Mouse (Mus musculus): ENCODE measurements around the gene 2310061I04Rik.
A peak's percentile ranks its signal among the peaks of the same experiment; 100 is the strongest.

The 2310061I04Rik gene

DNA sequence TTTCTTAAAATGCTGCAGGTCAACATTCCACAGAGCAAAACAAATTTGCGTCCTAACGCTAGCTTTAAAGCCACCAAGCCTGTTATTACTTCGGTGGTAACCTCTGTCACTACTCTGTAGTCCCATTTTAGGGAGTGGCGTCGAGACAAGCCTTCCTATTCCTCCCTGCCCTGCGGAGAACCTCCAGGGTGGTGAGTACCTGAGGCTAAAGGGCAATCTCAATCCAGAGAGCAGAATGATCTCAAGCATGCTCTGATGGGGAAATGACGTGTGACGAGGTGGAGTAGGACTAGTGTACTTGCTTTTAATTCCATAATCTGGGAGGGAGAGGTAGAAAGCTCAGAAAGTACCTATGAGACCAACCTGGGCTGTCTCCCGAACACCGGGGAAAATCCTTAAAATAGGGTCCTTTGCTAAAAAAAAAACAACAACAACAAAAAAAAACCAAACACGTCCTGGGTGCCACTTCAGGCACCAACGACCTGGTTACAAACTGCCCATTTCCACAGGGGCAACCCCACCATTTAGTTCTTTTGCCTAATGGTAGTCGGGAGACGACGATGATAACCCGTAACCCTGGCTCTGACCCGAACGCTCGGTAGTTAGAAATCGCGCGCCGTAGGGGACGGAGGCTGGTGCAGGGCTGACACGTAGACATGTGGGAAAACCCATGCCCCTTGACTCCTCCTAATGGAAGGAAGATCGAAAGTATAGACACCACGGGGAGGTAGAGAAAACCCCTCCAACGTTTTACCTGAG, 18.5 kb upstream of the 2310061I04Rik start:
- no peak for DNase-seq

- DNase-seq: no peak
Observed at GRCm38 (mm10) chr17:35914975-35915374, 17.7 kb upstream of the 2310061I04Rik start.

DNA sequence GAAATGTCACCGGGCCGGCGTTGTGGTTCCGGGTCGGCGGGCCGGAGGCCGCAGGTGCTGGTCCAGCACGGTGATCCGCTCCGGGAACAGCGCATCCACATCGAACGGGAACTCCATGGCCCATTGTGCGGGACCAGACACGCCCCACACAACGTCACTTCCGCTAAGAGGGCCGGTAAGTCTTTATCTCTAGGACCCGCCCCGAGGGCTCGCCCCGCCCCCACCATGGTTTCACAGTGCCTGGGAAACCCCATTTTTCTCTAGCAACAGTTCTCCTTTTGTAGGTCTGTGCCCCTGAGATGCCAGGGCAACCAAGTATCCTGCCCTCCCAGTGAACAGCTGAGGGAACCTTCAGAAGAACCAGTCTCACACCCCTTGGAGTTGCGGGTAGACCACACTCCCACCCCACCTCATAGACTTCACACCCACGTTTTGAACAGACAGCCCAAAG, 12.7 kb upstream of the 2310061I04Rik start, which contains the start of gene Atat1:
TSS of gene Atat1 (minus strand) at position 157 of the 451 bp plus-strand sequence.
- DNase-seq: peak; percentile 99

DNA sequence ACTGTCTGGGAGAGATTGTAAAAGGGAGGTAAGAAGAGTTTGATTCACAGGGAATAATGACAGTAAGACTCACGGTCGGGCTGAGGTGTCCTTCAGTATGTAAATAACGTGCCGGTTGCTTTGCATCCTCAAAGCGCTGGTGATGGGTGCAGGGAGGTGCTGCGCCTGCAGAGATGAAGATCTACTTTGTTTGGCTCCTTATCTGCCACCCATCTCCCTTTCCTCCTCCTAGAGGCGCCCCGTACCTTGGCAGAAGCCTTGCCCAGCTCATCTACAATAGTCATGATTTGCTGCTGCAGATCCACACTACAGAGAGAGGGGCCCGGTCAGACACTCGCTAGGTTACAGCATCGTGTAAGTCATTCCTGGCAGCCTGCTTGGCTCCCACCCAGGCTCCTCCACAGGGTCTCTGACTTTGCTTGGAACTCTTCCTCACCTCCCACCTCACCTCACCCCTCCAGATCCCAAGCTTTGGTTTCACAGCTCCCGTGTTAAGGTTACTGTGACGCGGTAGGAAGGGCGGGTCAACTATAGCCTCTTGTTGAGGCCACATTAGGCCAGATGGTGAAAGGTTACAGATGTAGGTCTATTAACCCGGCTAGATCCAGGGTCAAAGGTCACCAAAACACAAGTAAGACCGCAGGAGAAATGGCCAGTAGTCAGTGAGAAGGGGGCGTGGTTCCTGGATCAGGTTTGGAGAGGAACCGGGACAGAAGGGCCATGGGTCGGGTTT, 12.1 kb upstream of the 2310061I04Rik start:
- no peak for DNase-seq

DNA sequence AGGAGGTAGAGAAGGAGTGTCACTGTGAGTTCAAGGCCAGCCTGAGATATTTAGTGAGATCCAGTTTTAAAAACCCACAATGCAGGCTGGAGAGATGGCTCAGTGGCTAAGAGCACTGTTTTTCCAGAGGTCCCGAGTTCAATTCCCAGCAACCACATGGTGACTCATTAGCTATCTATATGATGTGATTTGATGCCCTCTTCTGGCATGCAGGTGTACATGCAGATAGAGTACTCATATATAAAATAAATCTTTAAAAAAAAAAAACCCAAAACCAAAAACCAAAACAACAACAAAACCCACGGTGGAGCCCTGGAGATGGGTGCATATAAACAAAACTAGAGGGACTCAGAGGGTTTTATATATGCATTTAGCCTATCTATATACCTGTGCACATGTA, 10.4 kb upstream of the 2310061I04Rik start:
- no peak for DNase-seq

- DNase-seq: no peak
Observed at GRCm38 (mm10) chr17:35905587-35905986, 8.4 kb upstream of the 2310061I04Rik start.

- DNase-seq: no peak
Observed at GRCm38 (mm10) chr17:35903992-35904355, 6.7 kb upstream of the 2310061I04Rik start.

- DNase-seq: peak; percentile 79
Observed at GRCm38 (mm10) chr17:35903343-35903991, 6.2 kb upstream of the 2310061I04Rik start.

GRCm38 (mm10) chr17:35900636-35901035, 3.4 kb upstream of the 2310061I04Rik start:
- no peak for DNase-seq

GRCm38 (mm10) chr17:35897644-35898573, 678 bp upstream of the 2310061I04Rik start:
- DNase-seq: peak; percentile 58

DNA sequence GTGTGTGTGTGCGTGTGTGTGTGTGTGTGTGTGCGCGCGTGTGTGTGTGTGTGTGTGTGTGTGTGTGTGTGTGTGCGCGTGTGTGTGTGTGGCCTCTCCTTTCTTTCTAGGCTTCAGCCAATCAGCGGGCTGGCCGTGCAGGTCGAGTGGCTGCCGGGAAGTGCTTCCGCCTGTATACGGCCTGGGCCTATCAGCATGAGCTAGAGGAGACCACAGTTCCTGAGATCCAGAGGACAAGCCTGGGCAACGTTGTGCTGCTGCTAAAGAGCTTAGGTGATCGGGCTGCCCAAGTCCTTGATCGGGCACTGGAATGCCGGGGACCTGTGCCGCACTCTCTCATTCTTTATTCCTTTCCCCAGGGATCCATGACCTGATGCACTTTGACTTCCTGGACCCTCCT, 9.5 kb downstream of the 2310061I04Rik start:
- DNase-seq: no peak

- DNase-seq: no peak
Observed at GRCm38 (mm10) chr17:35883777-35884176, 13.5 kb downstream of the 2310061I04Rik start.

DNA sequence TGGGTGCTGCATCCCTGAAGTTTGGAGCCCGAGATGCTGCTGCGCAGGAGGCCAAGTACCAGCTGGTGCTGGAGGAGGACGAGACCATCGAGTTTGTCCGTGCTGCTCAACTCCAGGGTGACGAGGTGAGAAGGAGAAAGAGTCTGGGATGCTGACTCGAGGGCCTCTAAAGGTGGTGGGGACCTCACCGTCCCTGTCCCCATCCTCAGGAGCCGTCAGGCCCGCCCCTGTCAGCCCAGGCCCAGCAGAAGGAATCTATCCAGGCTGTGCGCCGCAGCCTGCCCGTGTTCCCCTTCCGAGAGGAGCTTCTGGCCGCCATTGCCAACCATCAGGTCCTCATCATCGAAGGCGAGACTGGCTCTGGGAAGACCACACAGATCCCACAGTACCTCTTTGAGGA, 14.3 kb downstream of the 2310061I04Rik start:
- no peak for DNase-seq

DNA sequence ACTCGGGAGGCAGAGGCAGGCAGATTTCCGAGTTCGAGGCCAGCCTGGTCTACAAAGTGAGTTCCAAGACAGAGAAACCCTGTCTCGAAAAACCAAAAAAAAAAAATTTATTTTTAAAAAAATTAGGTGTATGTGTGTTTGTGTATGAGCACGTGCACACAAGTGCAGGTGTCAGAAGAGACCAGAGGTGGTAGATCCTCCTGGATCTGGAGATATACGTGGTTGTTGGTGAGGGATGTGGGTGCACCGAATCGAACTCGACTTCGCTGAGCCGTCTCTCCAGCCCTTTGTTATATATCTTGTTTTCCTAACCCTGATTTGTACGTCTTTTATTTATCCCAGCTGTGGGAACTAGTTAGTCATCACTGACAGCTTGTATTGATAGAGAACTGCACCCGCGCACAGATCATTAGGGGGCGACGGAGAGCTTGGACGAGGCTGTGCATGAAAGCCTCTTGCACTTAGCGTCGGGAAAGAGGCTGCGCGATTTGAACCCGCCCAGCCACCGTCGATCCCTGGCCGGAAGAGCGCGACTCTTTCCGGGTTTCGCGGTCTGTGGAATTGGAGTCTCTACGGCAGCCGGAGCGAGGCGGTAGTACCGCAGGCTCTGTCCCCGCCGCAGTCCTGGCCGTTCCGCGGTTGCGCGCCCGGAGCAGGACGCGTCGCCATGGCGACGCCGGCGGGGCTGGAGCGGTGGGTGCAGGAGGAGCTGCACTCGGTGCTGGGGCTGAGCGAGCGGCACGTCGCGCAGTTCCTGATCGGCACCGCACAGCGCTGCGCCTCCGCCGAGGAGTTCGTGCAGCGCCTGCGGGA, 17.8 kb downstream of the 2310061I04Rik start, which contains the start of gene Dhx16:
TSS of gene Dhx16 (plus strand) at position 575 of the 813 bp plus-strand sequence.
- DNase-seq: peak; percentile 98

- peak; percentile 68 for DNase-seq
Observed at GRCm38 (mm10) chr17:35874721-35875120, 22.5 kb downstream of the 2310061I04Rik start.

DNA sequence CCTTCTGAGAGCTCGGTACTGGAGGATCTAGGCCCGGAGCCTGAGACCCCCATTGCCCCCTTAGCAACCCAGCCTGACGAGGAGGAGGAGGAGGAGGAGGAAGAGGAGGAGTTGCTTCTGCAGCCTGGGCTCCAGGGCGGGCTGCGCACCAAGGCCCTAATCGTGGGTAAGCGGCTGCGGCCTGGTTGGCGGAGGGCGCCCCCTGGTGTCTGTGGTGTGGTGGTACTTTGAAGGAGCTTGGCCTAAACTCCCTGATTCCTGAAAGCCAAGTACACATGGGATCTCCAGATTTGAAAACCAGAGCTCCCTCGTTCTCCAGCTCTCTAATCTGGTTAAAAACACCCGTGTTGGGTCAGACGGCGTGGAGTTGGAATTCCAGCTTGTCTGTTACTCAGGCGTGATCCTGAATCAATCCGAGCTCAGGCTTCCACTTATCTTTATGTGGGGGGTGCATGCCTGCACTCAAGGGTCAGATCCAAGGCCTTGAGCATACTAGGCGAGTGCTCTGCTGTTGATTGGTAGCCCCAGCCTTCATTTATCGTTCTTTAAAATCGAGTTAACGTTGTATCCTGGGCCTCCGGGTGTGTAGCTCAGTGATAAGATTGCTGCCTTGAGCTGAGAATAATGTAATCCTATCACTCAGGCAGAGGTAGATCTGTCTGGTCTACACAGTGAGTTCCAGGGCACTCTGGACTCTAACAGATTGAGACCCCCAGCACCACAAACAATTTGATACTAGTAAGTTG, 23.3 kb downstream of the 2310061I04Rik start:
- DNase-seq: peak; percentile 93

DNA sequence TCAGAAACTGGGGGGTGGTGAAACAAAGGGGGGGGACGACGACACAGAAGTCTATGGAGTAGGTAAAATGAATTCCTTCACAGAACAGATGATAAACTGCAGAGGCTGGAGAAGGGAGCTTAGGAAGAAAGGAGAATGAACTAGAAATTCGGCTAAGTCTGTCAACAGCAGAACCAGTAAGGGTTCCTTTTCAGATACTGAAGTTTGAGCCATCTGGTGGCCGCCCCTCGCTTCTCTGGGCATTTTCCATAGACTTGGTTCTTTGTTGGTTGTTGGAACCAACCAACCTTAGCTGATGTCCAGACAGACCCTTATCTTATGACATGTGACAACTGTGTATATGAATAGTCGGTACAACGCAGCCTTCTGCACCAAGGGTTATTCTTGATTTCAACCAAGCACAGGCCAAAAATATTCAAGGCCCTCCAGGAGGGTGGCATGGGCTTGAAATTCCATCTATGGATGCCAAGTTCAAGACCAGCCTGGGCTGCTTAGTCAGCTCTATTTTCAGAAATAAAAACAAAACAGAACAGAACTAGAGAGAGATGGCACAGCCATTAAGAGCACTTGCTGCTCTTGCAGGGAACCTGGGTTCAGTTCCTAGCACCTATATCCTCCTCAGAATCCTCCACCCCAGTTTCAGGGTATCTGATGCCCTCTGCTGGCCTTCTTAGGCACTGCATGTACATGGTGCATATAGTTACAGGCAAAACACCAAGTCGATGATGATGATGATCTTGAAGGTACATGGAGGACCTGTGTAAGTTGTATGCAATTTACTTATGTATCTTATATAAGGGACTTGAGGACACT, 26.1 kb downstream of the 2310061I04Rik start:
- peak; percentile 50 for DNase-seq

DNA sequence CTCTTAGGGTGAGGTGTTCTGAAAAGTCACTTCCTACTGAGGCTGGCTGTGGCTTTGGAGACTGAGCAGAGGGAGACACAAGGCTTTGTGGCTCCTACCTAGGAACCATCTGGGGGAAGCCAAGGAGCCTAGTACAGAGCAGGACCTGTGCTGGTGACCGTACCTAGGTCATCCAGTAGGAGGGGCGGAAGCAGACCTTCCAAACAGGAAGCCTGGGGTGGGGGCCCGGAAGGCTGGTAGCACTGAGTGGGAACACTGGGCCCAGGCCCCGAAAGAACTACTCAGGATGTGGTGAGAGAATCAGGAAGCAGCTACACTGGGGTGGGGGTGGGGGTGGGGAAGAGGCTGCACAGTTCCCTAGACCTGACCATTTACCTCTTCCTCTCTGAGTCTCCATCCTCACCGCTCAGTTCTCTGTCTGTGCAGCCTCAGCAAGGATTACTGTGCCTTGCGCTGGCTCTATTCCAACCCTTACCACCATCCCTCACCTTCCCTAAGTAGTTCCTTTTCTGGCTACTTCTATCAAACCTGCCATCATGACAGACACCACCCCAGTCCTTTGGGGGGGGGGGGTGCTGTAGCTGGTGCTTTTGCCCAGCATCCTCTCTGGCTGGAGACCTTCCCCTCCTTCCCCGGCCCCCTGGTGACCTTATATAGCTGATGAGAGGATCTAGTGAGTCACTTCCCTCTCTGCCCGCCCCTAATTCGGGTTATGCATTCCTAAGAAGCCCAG, 26.9 kb downstream of the 2310061I04Rik start:
- DNase-seq: peak; percentile 81

Measured in kidney, postnatal 10 days (tissue).